Mouse (Mus musculus) CH12.LX (cell line): Measurements from ENCODE around the gene Rnf144b. TPM values are rescaled to one million over a fixed set of nuclear protein-coding genes. Genes with fewer than 3 reads are reported as not detected.

ENCODE experiments used
- DNase-seq: peaks from one replicate; pipeline ENCODE4 v3.0.0-alpha.2; 2013; ENCODE audit errors: extremely low read depth
- H3K27ac ChIP-seq: 2 replicates; pipeline ENCODE4 v1.5.1; 2012; ENCODE audit warnings: low read depth, mild to moderate bottlenecking, control low read depth, moderate library complexity; ENCODE audit not compliant: insufficient read depth
- H3K27me3 ChIP-seq: replicated peaks from 2 replicates; pipeline ENCODE3; 2012; ENCODE audit warnings: inconsistent platforms
- H3K36me3 ChIP-seq, 2 experiments: replicated peaks in 1 of 2; 2 replicates each; pipeline versions ENCODE3 to v1.6.1; 2012; ENCODE audit warnings: inconsistent platforms in 1 of 2, low read length in 1 of 2, mild to moderate bottlenecking in 1 of 2, mixed read lengths in 1 of 2, moderate library complexity in 1 of 2; ENCODE audit not compliant: control insufficient read depth in 1 of 2, insufficient read depth in 1 of 2
- H3K4me1 ChIP-seq, 2 experiments: 2 replicates each; pipeline ENCODE4 v1.6.1; 2012; ENCODE audit warnings: inconsistent platforms in 1 of 2, moderate library complexity in 1 of 2; ENCODE audit not compliant: insufficient read depth in 2 of 2, control insufficient read depth in 1 of 2
- H3K4me2 ChIP-seq: 2 replicates; pipeline ENCODE4 v1.6.1; 2012; ENCODE audit warnings: low read depth, mild to moderate bottlenecking, control low read depth; ENCODE audit not compliant: poor library complexity, insufficient read depth, severe bottlenecking
- H3K4me3 ChIP-seq, 3 experiments: fragments of 150-350 bp in 1 of 3; sonication (generic) in 1 of 3; replicated peaks in 1 of 3; 2 replicates each; pipeline versions ENCODE3 to v1.5.1; 2011 to 2012; ENCODE audit warnings: low read depth in 2 of 3, low read length in 2 of 3, mild to moderate bottlenecking in 2 of 3, moderate library complexity in 2 of 3, control low read depth in 1 of 3, improper control_type of control experiment in 1 of 3, inconsistent platforms in 1 of 3, mixed read lengths in 1 of 3; ENCODE audit not compliant: poor library complexity in 1 of 3
- H3K79me2 ChIP-seq: replicated peaks from 2 replicates; pipeline ENCODE4 v1.6.1; 2012; ENCODE audit warnings: mild to moderate bottlenecking, moderate library complexity; ENCODE audit not compliant: control insufficient read depth, poor library complexity, insufficient read depth, severe bottlenecking; ENCODE audit errors: extremely low read depth
- H3K9ac ChIP-seq: 2 replicates; pipeline ENCODE4 v1.6.1; 2012; ENCODE audit warnings: low read depth, mild to moderate bottlenecking, control low read depth, moderate library complexity; ENCODE audit not compliant: insufficient read depth
- H3K9me3 ChIP-seq: replicated peaks from 2 replicates; pipeline ENCODE3; 2012; ENCODE audit warnings: low read length, inconsistent platforms, mixed read lengths
- BHLHE40 ChIP-seq: IDR thresholded peaks from 2 replicates; pipeline ENCODE4 v1.6.1; 2011; ENCODE audit warnings: mild to moderate bottlenecking, low read depth, low read length, improper control_type of control experiment
- CHD1 ChIP-seq: IDR thresholded peaks from 2 replicates; pipeline ENCODE4 v1.6.1; 2012; ENCODE audit warnings: low read depth, low read length, improper control_type of control experiment, inconsistent platforms
- CHD2 ChIP-seq: IDR thresholded peaks from 2 replicates; pipeline ENCODE4 v1.6.1; 2011; ENCODE audit warnings: low read length, improper control_type of control experiment
- E2F4 ChIP-seq: IDR thresholded peaks from 2 replicates; pipeline ENCODE4 v1.6.1; 2011; ENCODE audit warnings: low read depth, low read length, improper control_type of control experiment; ENCODE audit not compliant: insufficient replicate concordance
- ELF1 ChIP-seq: IDR thresholded peaks from 2 replicates; pipeline ENCODE4 v1.6.1; 2014; ENCODE audit warnings: low read depth, mild to moderate bottlenecking, inconsistent platforms, low read length, improper control_type of control experiment
- HCFC1 ChIP-seq: IDR thresholded peaks from 2 replicates; pipeline ENCODE4 v1.6.1; 2012; ENCODE audit warnings: low read depth, mild to moderate bottlenecking, inconsistent platforms, low read length, improper control_type of control experiment
- IRF4 ChIP-seq: IDR thresholded peaks from 2 replicates; pipeline ENCODE4 v1.6.1; 2014; ENCODE audit warnings: low read depth, mild to moderate bottlenecking, inconsistent platforms, low read length, improper control_type of control experiment
- JUN ChIP-seq: IDR thresholded peaks from 2 replicates; pipeline ENCODE4 v1.6.1; 2011; ENCODE audit warnings: low read depth, mild to moderate bottlenecking, low read length, improper control_type of control experiment, moderate library complexity; ENCODE audit not compliant: insufficient read depth
- MAFK ChIP-seq: IDR thresholded peaks from 2 replicates; pipeline ENCODE4 v1.6.1; 2011; ENCODE audit warnings: low read length, improper control_type of control experiment; ENCODE audit not compliant: insufficient replicate concordance
- MAZ ChIP-seq: IDR thresholded peaks from 2 replicates; pipeline ENCODE4 v1.6.1; 2012; ENCODE audit warnings: low read depth, mild to moderate bottlenecking, inconsistent platforms, low read length, improper control_type of control experiment, moderate library complexity
- MXI1 ChIP-seq: IDR thresholded peaks from 2 replicates; pipeline ENCODE4 v1.6.1; 2011; ENCODE audit warnings: mild to moderate bottlenecking, low read depth, low read length, improper control_type of control experiment
- MYC ChIP-seq: IDR thresholded peaks from 2 replicates; pipeline ENCODE4 v1.6.1; 2011; ENCODE audit warnings: low read depth, mild to moderate bottlenecking, improper control_type of control experiment, low read length
- NELFE ChIP-seq: IDR thresholded peaks from 2 replicates; pipeline ENCODE4 v1.6.1; 2011; ENCODE audit warnings: low read depth, low read length, improper control_type of control experiment
- POLR2A ChIP-seq: IDR thresholded peaks from 2 replicates; pipeline ENCODE4 v1.6.1; 2011; ENCODE audit warnings: low read depth, mild to moderate bottlenecking, improper control_type of control experiment, low read length
- POLR2AphosphoS2 ChIP-seq: IDR thresholded peaks from 2 replicates; pipeline ENCODE4 v1.6.1; 2011; ENCODE audit warnings: low read depth, low read length, improper control_type of control experiment
- RCOR1 ChIP-seq: conservative IDR thresholded peaks from 2 replicates; pipeline ENCODE4 v1.6.1; 2012; ENCODE audit warnings: low read depth, mild to moderate bottlenecking, inconsistent platforms, low read length, improper control_type of control experiment
- SIN3A ChIP-seq: IDR thresholded peaks from 2 replicates; pipeline ENCODE4 v1.6.1; 2012; ENCODE audit warnings: low read length, improper control_type of control experiment, inconsistent platforms
- UBTF ChIP-seq: IDR thresholded peaks from 2 replicates; pipeline ENCODE4 v1.6.1; 2012; ENCODE audit warnings: low read depth, mild to moderate bottlenecking, inconsistent platforms, low read length, improper control_type of control experiment, moderate library complexity
- ZC3H11A ChIP-seq: IDR thresholded peaks from 2 replicates; pipeline ENCODE4 v1.6.1; 2012; ENCODE audit warnings: low read depth, mild to moderate bottlenecking, inconsistent platforms, low read length, improper control_type of control experiment
- ZMIZ1 ChIP-seq: IDR thresholded peaks from 2 replicates; pipeline ENCODE4 v1.6.1; 2012; ENCODE audit warnings: low read depth, mild to moderate bottlenecking, inconsistent platforms, low read length, improper control_type of control experiment
- ZNF384 ChIP-seq: IDR thresholded peaks from 2 replicates; pipeline ENCODE4 v1.6.1; 2012; ENCODE audit warnings: low read depth, low read length, improper control_type of control experiment, inconsistent platforms
- dilution Hi-C: fragments of 300-500 bp; cut with MboI; formaldehyde crosslinking; loops from 2 replicates; pipeline ENCODE4 v1.14.3; 2020; ENCODE audit warnings: low sequenced_read_pairs; ENCODE audit not compliant: extremely low pct_unique_long_range_greater_than_20kb, extremely low pct_ligation_motif_present
- in situ Hi-C: fragments of 300-500 bp; cut with MboI; formaldehyde crosslinking; loops from 3 replicates; pipeline ENCODE4 v1.14.3; 2019; ENCODE audit warnings: low sequenced_read_pairs, low pct_ligation_motif_present, low pct_unique_long_range_greater_than_20kb, mixed read lengths
- polyA plus RNA-seq: library from polyadenylated mRNA; unstranded; fragments of >175 nt; gene quantifications from 2 replicates; pipeline ENCODE4 v1.2.1, GENCODE M21; 2012; ENCODE audit warnings: low read depth; ENCODE audit not compliant: insufficient read length
- total RNA-seq, 2 experiments: library from RNA; depleted of rRNA; stranded (reverse); fragments of 300-350 nt in 1 of 2; fragments of >200 nt in 1 of 2; gene quantifications; 2 replicates each; pipeline ENCODE4 v1.2.3; 2012 to 2014

Rnf144b gene
- total and polyA plus RNA-seq, 3 experiments = not detected

DNA sequence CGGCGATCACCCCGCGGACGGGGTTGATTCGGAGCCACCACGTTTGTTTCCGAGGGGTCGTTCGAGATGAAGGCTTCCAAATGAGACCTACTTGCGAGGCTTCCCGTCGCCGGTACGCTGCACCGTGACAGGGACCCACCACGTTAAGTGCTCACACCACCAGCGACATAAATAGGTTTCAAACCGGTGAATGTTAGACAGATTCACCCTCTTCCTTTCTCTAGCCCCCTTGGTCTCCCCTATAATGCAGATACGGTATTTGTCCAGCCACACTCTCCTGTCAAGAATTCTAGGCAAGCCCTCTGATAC lies 15.9 kb upstream of the Rnf144b start:
- DNase-seq = peak; percentile 33
- Histone ChIP-seq H3K9ac (peak overlapping the region; percentile 82), H3K9me3 (no peaks in the 10 kb centered on the region), H3K79me2 (peaks cover 20% of the 10 kb centered on the region), H3K4me3 (peak overlapping the region; percentile 46 to 81 (median 54)), H3K4me1 (peaks cover 0 to 26% of the 10 kb centered on the region in 2 experiments; a peak in 3 of 4 replicates), H3K4me2 (peak overlapping the region; percentile 35), H3K36me3 (peaks cover 3 to 14% of the 10 kb centered on the region in 2 experiments), H3K27me3 (peaks cover 3% of the 10 kb centered on the region), H3K27ac (no peak overlapping the region)
- in situ Hi-C loops (no loop called here), dilution Hi-C loops (no loop called here)
- TF ChIP-seq RCOR1 (no peak), ZMIZ1 (no peak), IRF4 (no peak), ELF1 (no peak), MXI1 (0 out of 2 replicates have a peak, but pooled peaks have one; percentile 7), JUN (no peak), HCFC1 (no peak), SIN3A (peak; percentile 18; the same call in 1 of the 2 replicates), ZNF384 (no peak), E2F4 (no peak)

- Histone ChIP-seq H3K4me3 (no peak overlapping the region), H3K4me1 (peaks cover 0 to 7% of the 10 kb centered on the region in 2 experiments; a peak in 3 of 4 replicates), H3K4me2 (no peak overlapping the region)
Observed at GRCm38 (mm10) chr13:47109239-47109638, 13.2 kb upstream of the Rnf144b start.

More at GRCm38 (mm10) chr13:47109239-47109638, 13.2 kb upstream of the Rnf144b start:
- no peaks in the 10 kb centered on the region for H3K9me3 ChIP-seq
- H3K36me3 ChIP-seq = no peaks in the 10 kb centered on the region
- peaks cover 5% of the 10 kb centered on the region for H3K79me2 ChIP-seq
- H3K27ac ChIP-seq = no peak overlapping the region
- no peak for TF ChIP-seq ELF1
- no peak for TF ChIP-seq SIN3A
- no peak for TF ChIP-seq MAFK
- no peak for TF ChIP-seq CHD1
- TF ChIP-seq ZC3H11A = no peak
- no peak for TF ChIP-seq BHLHE40
- TF ChIP-seq POLR2AphosphoS2 = no peak
- no peak for TF ChIP-seq NELFE
- TF ChIP-seq MXI1 = no peak
- no peak for TF ChIP-seq IRF4
- TF ChIP-seq JUN = no peak
- no peak for TF ChIP-seq MAZ
- TF ChIP-seq CHD2 = no peak
- no peak for TF ChIP-seq UBTF
- TF ChIP-seq ZNF384 = no peak
- no peak for TF ChIP-seq POLR2A
- TF ChIP-seq MYC = no peak
- TF ChIP-seq E2F4 = no peak
- no peak for DNase-seq
- peaks cover 3% of the 10 kb centered on the region for H3K27me3 ChIP-seq
- in situ Hi-C loops = no loop called here
- dilution Hi-C loops = no loop called here
- no peak overlapping the region for H3K9ac ChIP-seq
